Mouse (Mus musculus): ENCODE data around the gene Enpp7. TPM values are rescaled to one million over a fixed set of nuclear protein-coding genes. Genes with fewer than 3 reads are reported as not detected.

The Enpp7 gene
- polyA plus RNA-seq, 1 experiment, result 0.07 TPM

DNA sequence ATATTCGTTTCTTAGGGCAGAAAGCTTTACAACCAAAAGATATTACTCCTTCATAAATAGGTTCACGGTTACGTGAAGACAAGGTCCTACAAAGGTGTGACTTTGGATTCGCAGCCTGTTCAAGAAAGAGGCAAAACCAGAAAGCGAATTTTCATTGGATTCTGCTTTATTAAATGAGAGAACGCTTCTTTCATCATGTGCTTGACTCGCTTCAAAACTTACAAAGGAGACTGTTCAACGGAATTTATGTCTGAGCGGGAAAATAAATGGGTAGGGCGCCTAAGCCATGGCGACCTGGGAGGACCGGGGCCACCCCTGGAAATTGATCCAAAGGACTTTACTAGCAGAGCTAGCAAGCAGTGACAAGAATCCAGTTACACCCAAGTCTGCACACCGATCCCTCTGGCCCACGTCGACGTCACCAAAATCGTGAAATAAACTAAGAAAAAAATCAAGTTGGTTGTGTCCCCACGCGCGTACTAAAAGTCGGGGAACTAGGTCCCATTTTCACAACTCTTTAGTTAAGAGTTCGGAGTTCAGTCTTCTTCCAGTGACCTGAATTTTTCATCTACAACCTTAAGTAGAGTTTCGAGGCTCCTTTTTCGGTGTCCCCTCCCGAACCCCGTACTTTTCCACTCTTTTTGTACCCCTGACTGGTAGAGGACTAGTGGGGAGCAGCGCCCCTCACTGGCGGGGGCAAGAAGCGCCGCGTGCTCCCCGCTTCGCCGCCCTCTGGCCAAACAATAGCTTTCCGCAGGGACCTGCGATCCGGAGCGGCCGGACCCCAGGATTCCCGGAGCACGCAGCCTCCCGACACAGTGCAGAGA is 34.3 kb downstream of the Enpp7 start:
- peak; percentile 31 for DNase-seq (ENCODE audit: low read depth)
- TF ChIP-seq POLR2A (IDR thresholded peaks at IDR 0.05; ENCODE audit: borderline replicate concordance, extremely low read depth, insufficient read depth, insufficient read length, poor library complexity, severe bottlenecking) (no peak), CTCF (IDR thresholded peaks at IDR 0.05; ENCODE audit: borderline replicate concordance, extremely low read depth, insufficient read depth, insufficient read length) (peak; percentile 60)

DNA sequence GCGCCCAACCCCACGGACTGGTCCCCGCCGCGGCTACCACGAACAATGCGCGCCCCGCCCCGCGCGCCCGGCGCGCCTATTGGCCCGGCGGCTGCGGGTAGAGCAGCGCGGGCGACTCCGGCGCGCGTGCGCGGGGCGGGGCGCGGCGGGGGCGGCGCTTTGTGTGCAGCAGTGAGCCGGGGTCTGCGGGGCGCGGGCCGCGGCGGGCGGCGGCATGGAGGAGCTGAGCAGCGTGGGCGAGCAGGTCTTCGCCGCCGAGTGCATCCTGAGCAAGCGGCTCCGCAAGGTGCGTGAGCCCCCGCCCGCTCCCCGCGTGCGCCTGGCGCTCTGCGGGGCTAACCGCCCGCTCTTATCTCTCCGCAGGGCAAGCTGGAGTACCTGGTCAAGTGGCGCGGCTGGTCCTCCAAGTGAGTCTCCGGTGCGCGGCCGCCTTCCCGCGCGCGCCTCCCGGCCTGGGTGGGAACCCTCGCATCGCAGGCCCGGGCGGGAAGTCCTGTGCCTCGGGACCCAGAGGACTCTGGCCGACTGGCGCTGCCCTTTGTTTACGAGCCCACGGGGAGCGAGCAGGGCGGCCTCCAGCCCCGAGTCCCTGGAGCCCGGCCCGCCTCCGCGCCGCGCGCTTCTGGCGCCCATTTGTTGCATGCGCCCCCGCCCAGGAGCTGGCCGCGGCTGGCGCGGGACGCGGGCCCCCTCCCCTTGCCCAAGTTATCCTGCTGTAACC is 35.1 kb downstream of the Enpp7 start, which contains the start of gene Cbx2:
Gene Cbx2, plus strand, starts transcription at position 68 of the 721 bp plus-strand sequence.
- peak; percentile 99 for TF ChIP-seq POLR2A (IDR thresholded peaks at IDR 0.05; ENCODE audit: borderline replicate concordance, extremely low read depth, insufficient read depth, insufficient read length, poor library complexity, severe bottlenecking)
- no peak for TF ChIP-seq CTCF (IDR thresholded peaks at IDR 0.05; ENCODE audit: borderline replicate concordance, extremely low read depth, insufficient read depth, insufficient read length)
- DNase-seq (ENCODE audit: low read depth), result peak; percentile 96

DNA sequence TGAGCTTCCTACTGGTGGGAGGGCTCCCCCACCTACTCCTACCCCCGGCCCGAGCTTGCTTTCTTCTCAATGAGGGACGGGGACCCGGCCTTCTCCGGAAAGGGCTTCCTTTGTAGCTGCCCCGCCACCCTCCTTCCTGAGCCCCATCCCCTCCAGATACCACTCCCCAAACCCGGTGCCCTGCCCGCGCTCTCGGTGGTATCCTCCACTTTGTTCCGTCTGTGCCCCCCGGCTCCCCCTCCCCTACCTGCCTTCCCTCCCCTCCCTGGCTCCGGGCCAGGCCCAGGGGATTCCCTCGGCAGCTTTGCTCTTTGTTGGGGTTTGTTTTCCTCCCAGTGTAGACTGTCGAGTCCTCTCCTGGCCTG is 35.6 kb downstream of the Enpp7 start:
- DNase-seq (ENCODE audit: low read depth), result peak; percentile 77
- no peak for TF ChIP-seq POLR2A (IDR thresholded peaks at IDR 0.05; ENCODE audit: borderline replicate concordance, extremely low read depth, insufficient read depth, insufficient read length, poor library complexity, severe bottlenecking)
- no peak for TF ChIP-seq CTCF (IDR thresholded peaks at IDR 0.05; ENCODE audit: borderline replicate concordance, extremely low read depth, insufficient read depth, insufficient read length)

DNA sequence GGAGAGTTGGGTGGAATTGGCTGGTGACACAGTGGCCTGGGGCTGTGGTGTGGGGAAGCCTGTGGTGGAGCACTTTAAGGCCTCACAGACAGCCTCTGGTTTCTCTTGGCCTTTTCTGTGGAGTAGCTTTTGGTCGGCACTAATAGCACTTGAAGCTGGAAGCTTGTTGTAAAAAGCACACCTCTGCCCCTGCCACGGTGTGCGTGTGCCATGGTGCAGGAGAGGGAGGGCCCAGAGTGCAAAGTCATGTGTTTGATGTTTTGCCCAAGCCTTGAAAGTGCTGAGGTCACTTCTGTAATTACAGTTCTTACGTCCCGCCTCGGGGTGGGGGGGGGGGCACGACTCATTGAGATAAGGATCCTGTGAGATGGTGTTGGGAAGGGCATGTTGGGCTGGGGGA is 36.3 kb downstream of the Enpp7 start:
- TF ChIP-seq POLR2A (IDR thresholded peaks at IDR 0.05; ENCODE audit: borderline replicate concordance, extremely low read depth, insufficient read depth, insufficient read length, poor library complexity, severe bottlenecking), result no peak
- TF ChIP-seq CTCF (IDR thresholded peaks at IDR 0.05; ENCODE audit: borderline replicate concordance, extremely low read depth, insufficient read depth, insufficient read length), result no peak
- DNase-seq (ENCODE audit: low read depth), result no peak

DNA sequence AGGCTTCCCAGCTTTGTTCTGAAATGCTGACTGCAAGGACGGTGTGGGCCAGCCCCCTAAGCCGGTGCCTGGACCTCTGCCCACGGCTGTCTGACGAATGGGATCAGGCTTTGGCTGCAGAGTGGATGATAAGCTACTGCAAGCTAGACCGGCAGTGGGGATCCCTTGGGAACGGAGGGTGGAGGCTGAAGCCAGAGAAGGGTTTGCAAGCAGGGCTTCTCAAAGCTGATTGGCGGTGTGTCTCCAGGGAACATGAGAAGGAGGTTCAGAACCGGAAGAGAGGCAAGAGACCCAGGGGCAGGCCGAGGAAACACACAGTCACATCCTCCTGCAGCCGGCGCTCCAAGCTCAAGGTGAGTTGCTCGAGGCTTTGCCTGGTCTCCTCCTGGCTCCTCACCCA is 38.2 kb downstream of the Enpp7 start:
- TF ChIP-seq CTCF (IDR thresholded peaks at IDR 0.05; ENCODE audit: borderline replicate concordance, extremely low read depth, insufficient read depth, insufficient read length) (no peak), POLR2A (IDR thresholded peaks at IDR 0.05; ENCODE audit: borderline replicate concordance, extremely low read depth, insufficient read depth, insufficient read length, poor library complexity, severe bottlenecking) (no peak)
- peak; percentile 78 for DNase-seq (ENCODE audit: low read depth)

DNA sequence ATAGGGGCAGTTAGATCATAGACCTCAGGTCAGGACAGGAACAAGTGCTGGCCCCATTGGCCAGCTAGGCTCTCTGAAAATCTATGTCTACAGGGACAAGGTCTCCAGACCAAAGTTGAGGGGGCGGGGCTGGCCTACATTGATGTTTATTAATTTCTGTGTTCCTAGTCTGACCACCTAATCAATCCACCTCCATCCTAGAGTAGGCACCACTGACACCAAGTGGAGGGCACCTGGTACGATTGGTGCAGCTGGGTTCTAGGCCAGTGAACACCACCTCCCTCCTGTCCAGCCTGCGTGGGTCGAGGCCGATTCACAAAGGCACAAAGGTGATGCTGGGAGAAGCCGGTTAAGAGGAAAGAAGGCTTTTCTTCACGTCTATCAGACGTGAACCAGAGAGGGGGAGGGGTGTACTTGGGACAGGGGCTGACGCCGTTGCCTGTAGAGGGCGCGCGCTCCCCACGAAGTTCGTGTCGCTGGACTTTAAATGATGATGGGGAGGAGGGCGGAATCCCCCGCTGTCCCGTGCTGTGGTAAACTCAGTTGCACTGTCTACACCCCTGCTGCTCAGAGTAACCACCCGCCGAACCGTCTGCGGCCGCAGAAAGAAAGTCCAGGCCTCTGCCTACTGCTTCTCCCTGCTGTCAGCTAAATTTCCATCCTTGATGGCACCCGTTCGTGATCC is 46.0 kb downstream of the Enpp7 start:
- DNase-seq (ENCODE audit: low read depth), result peak; percentile 90
- no peak for TF ChIP-seq POLR2A (IDR thresholded peaks at IDR 0.05; ENCODE audit: borderline replicate concordance, extremely low read depth, insufficient read depth, insufficient read length, poor library complexity, severe bottlenecking)
- peak; percentile 94 for TF ChIP-seq CTCF (IDR thresholded peaks at IDR 0.05; ENCODE audit: borderline replicate concordance, extremely low read depth, insufficient read depth, insufficient read length)

DNA sequence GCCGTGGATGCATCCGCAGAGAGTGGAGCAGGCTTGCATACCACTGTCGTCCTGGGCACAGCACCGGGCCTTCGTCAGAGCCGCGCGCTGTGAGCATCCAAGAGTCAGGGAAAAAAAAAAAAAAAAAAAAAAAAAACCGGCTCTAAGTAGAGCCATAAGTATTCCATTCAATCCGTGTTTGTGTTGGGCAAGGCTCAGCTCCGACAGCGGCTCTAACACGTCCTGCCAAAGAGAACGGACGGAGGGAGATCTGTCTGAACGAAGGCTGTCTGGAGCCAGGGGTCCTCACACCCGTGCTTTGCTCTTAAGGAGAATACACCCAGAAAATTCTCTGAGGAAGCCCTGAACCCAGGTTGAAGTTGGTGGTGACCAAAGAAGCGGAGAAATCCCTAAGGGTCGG is 46.6 kb downstream of the Enpp7 start:
- no peak for DNase-seq (ENCODE audit: low read depth)
- no peak for TF ChIP-seq CTCF (IDR thresholded peaks at IDR 0.05; ENCODE audit: borderline replicate concordance, extremely low read depth, insufficient read depth, insufficient read length)
- TF ChIP-seq POLR2A (IDR thresholded peaks at IDR 0.05; ENCODE audit: borderline replicate concordance, extremely low read depth, insufficient read depth, insufficient read length, poor library complexity, severe bottlenecking), result no peak

DNA sequence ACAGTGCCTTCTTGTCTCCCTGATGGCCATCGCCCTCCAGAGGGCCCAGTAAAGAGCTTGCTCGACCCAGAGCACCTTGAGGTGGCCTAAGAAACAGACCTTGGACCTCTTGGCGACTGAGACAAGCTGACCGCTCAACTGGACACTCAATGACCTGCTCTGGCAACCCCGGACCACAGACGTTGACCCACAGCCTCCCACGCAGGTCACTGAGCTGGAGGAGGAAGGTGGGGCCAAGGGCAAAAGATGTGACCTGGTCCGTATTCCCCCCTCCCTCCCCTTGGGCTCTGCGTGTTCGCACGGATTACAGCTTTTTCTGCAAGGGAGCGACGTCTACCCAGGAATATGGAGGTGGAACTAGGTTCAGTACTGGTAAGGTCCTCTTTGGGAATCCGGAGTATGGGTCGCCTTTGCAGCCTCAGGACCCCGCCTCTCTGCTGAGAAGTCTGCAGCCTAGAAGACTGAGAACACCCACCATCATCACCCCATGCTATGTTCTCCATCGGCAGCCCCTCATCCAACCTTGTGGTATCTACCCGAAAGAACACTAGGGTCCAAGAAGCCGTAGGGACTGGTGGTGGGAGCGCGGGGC is 47.2 kb downstream of the Enpp7 start:
- DNase-seq (ENCODE audit: low read depth), result no peak
- no peak for TF ChIP-seq CTCF (IDR thresholded peaks at IDR 0.05; ENCODE audit: borderline replicate concordance, extremely low read depth, insufficient read depth, insufficient read length)
- no peak for TF ChIP-seq POLR2A (IDR thresholded peaks at IDR 0.05; ENCODE audit: borderline replicate concordance, extremely low read depth, insufficient read depth, insufficient read length, poor library complexity, severe bottlenecking)

DNA sequence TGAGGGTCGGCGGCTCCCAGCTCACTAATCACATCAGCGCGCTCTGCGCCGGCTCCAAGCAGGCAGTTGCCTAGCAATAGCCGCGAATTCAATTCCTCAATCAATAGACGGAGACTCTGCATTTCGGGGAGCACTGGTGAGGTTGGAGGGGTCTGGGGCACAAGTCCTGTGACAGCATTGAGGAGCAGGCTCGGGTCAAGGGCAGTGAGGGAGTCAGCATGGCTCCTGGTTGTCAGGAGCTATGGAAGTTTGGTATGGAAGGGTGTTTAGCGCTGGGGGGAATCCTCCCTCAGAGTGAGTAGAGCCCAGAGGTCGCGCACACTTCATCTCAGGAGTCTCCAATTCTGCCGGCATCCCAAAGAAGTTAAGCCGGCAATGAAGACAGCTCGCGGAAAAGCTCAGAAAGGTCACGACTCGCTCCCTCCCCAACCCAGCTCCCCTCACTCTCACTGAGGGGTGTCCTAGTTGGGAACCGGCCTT is 47.7 kb downstream of the Enpp7 start:
- peak; percentile 64 for DNase-seq (ENCODE audit: low read depth)
- TF ChIP-seq CTCF (IDR thresholded peaks at IDR 0.05; ENCODE audit: borderline replicate concordance, extremely low read depth, insufficient read depth, insufficient read length), result no peak
- no peak for TF ChIP-seq POLR2A (IDR thresholded peaks at IDR 0.05; ENCODE audit: borderline replicate concordance, extremely low read depth, insufficient read depth, insufficient read length, poor library complexity, severe bottlenecking)

DNA sequence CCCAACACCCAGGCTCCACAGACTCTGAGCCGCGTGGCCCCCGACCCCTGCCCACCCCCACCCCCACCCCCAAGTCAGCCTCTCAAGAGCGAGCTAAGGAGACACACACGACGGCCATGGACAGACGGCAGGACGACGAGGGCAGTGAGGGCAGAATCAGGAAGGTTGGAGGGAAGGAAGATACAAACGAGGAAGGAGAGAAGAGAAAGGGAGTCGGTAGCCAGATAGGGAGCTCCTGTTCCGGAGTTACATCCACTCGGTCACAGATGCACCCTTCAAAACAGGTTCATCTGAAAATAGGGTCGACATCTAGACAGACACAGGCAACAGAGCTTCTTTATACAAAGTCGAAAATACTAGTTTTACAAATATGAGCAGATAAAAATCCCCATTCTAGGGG is 48.5 kb downstream of the Enpp7 start:
- TF ChIP-seq CTCF (IDR thresholded peaks at IDR 0.05; ENCODE audit: borderline replicate concordance, extremely low read depth, insufficient read depth, insufficient read length), result no peak
- DNase-seq (ENCODE audit: low read depth), result no peak
